Mouse (Mus musculus) liver, adult 2 months (tissue): ENCODE measurements around the gene Smim6.

Source experiments
- CTCF ChIP-seq: fragments of 200-500 bp; IDR thresholded peaks from 2 replicates; pipeline ENCODE4 v1.5.1; 2011; ENCODE audit warnings: low read depth, low read length, control low read depth
- POLR2A ChIP-seq: fragments of 200-500 bp; IDR thresholded peaks from 2 replicates; pipeline ENCODE4 v1.6.1; 2011; ENCODE audit warnings: low read length, control low read depth; ENCODE audit not compliant: insufficient read depth; ENCODE audit errors: extremely low read depth

GRCm38 (mm10) chr11:115962651-115963412 is 51.0 kb downstream of the Smim6 start:
- TF ChIP-seq CTCF (no peak), POLR2A (no peak)
